Mouse (Mus musculus): Measurements from ENCODE around the gene Prrg1. TPM values are rescaled to one million over a fixed set of nuclear protein-coding genes. Genes with fewer than 3 reads are reported as not detected.
"Not testable (repeated sequence)": the region's sequence is repeated elsewhere in the genome, so short reads cannot be mapped to it uniquely, and the experiment has no call there.

Gene Prrg1
- 1 to 10 TPM; 4.4 to 6.3 TPM for polyA plus RNA-seq (2017; shearing (Covaris generic))

GRCm38 (mm10) chrX:78583202-78584004, at the start of gene Prrg1:
TSS of gene Prrg1 (minus strand) at chrX:78583896.
- ATAC-seq: peak; percentile 76

- no peak for ATAC-seq
Measured at GRCm38 (mm10) chrX:78605814-78606213, 22.1 kb upstream of the Prrg1 start.

DNA sequence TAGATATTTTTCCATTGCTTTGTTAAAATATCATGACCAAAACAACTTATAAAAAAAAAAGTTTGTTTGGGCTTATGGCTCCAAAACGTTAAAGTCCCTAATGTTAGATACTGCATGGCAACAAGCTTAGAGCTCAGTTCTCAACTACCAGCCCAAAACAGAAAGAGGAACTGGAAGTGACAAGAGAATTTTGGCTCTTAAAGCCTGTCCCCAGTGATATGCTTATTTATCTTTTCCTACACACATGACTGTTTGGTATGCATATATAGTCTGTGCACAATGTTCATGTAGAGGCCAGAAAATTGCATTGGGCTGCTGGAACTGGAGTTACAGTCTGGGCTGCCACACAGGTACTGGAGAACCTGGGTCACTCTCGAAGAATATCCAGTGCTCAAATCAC, 9.4 kb upstream of the Prrg1 start:
- no peak for ATAC-seq

- peak; percentile 56 for ATAC-seq
Measured at GRCm38 (mm10) chrX:78582854-78583201, 868 bp downstream of the Prrg1 start.

- ATAC-seq: no peak
Measured at GRCm38 (mm10) chrX:78563451-78563850, 20.2 kb downstream of the Prrg1 start.

GRCm38 (mm10) chrX:78553399-78553798, 30.3 kb downstream of the Prrg1 start:
- no peak for ATAC-seq

DNA sequence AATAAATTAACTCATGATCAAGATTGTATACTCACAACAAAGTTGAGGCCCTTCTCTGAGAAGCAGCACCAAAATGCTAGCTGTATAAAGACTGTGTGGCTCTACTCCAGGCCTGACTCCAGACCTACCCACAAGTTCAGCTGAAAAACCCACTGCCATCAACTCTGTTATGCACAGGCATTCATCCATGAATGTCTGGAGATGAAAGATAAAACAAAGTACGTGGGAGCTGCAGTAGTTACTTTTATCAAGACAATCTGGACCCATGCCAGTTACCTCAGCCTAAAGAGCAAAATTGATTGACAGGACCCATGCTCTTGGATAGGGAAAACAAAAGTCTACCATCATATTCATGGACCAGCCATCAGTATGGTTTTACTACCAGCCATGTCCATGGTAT, 31.0 kb downstream of the Prrg1 start:
- no peak for ATAC-seq

DNA sequence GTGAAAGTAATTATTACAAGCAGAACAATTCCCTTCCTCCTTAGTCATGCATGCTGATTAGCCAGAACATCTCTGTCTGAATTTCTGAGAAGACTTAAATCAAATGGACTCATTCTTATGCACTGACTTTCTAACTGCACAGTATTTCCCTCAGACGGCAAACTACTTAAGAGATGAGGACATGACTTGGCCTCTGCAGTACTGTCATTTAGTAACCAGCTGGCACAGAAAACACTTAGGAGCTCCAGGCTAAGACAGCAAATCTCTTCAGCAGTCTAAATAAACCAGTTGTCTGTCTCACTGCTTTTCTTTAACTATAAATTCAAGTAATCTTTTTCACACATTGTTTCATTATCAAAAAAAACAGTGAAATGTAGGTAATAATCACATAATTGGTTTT, 36.0 kb downstream of the Prrg1 start:
- ATAC-seq: no peak

- peak; percentile 73 for ATAC-seq
Measured at GRCm38 (mm10) chrX:78539734-78540133, 44.0 kb downstream of the Prrg1 start.

DNA sequence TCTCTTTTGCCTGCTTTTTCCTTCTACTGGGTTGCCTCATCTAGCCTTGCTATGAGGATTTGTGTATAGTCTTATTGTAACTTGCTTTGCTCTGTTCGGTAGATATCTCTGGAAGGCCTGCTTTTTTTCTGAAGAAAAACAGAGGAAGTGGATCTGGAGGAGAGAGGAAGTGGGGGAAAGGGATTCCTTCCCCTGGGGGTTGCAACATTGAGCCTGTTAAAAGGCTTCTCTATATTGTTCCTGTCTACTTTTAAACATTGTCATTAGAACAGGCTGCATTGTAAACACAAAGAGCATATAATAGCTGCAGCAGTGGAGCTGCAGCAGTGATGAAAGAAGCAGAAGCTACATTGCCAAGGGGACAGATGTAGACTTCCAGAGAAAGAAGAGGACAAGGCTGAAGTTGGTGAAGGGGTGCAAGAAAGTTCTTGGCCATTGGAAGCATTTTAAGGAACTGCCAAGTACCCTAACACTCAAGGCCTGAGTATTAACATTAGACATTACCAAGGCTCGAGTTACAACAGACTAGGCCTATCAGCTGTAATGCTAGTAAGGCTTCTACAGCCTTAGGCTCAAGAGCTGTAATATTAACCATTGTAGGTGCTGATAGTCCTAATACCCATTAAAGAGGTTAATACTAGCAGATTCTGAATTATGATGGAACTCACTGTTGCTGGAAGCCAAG, 44.9 kb downstream of the Prrg1 start:
- no peak for ATAC-seq

GRCm38 (mm10) chrX:78518301-78518700, 65.4 kb downstream of the Prrg1 start:
- ATAC-seq: no peak

DNA sequence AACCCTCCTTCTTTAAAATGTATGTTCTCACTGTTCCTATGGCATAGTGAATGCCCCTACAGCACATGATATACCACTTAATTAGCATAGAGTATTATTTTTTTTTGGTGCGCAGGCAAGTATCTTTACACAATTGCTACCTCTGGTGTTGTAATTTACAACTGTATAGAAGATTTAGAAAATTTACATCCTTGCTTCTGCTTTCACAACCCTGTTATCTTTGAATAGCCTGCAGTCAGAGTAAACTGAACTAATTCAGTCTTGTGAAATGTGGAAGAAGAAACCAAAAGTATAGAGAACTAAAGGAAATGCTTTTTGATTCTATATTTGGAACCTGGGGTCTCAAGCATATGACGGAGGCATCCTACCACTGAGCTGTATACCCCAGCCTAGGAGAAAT, 100.7 kb downstream of the Prrg1 start:
- ATAC-seq: peak; percentile 40

- ATAC-seq: no peak
Measured at GRCm38 (mm10) chrX:78479710-78480109, 104.0 kb downstream of the Prrg1 start.

DNA sequence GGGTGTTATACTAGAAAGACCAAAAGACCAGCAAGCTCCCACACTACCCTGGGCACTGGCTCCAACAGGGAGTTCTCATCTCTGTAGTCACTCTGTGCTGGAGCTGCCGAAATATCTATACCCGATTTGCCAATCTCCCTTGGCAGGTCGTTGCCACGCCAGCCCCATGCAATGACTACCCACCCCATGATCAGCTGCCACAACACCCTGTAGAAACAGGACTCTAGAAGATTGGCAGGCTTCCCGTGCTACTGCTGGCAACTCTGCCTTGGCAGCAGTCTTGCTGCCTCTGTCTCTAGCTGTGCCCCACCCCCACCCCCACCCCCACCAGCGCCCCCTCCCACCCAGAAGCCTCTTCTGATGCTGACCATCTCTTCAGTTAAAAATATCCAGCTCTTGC, 149.3 kb downstream of the Prrg1 start:
- ATAC-seq: no peak

DNA sequence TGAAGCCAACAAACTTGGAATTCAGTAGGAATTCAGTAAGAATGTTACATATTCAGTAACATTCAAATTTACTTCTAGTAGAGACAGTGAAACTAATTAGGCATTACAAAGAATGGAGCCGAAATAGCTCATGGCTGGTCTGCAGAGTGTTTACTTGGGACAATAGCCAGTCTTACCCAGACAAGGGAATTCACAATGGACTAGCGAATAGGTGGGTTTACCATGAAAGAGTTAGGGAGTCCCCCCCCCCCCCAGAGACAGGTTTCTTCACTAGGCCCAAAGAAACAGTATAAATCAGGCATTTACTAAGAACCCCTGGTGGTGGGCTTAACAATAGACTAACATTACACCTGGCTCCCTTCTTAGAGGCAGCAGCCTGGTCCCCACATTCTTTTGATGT, 180.3 kb downstream of the Prrg1 start:
- ATAC-seq: not testable (repeated sequence)

Other genes starting within 250 kb of the Prrg1 start
- gene 4930480E11Rik, start 214.3 kb downstream of the Prrg1 start, polyA plus RNA-seq (2017; shearing (Covaris generic)): not detected
- not detected for gene Fam47c, start 153.9 kb upstream of the Prrg1 start, polyA plus RNA-seq (2017; shearing (Covaris generic))

Measured in activated CD4-positive, CD25-positive, alpha-beta regulatory T cell, adult 4 months (primary cell).